Mouse (Mus musculus): Measurements from ENCODE around the gene Olfr945. TPM values are rescaled to one million over a fixed set of nuclear protein-coding genes. Genes with fewer than 3 reads are reported as not detected.

Olfr945 gene
- not detected in 2 replicates for polyA plus RNA-seq (2012; rRNA removed)

DNA sequence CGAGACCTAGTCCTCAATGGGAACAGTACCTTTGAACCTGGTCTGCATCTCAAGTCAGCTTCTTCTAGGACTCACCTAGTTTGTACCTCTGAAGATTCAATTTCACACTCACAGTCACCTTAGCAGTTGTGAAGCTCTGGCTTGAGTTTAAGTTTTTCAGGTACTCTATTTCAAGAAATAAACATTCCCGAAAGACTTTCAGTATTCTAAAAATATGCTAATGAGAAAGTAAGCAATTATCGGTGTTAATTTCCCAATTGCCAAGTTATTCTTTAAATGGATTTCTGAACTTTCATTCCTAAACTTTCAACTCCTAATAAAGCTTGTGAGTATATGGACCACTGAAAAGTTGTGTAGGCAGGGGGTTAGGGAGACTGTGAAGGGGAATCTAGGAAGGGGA lies at the start of gene Olfr945:
Gene Olfr945, minus strand, starts transcription at position 101 of the 400 bp plus-strand sequence.
- no peak for TF ChIP-seq POLR2A (IDR thresholded peaks at IDR 0.05; ENCODE audit: control insufficient read depth, extremely low read depth, insufficient read depth, low read length, poor library complexity)
- TF ChIP-seq CTCF (IDR thresholded peaks at IDR 0.05; ENCODE audit: borderline replicate concordance, control insufficient read depth, extremely low read depth, insufficient read depth, low read length, poor library complexity), result no peak
- H3K36me3 ChIP-seq (ENCODE audit: control insufficient read depth, insufficient read depth, low read length), result no peaks in the 10 kb centered on the region
- H3K4me1 ChIP-seq (replicated peaks; ENCODE audit: control insufficient read depth, insufficient read depth, low read length), result no peaks in the 10 kb centered on the region
- H3K27ac ChIP-seq (ENCODE audit: control insufficient read depth, insufficient read depth, low read length), result no peak within 1 kb of the TSS
- DNase-seq, result no peak
- H3K27me3 ChIP-seq (ENCODE audit: control insufficient read depth, insufficient read depth, low read length), result no peaks in the 10 kb centered on the region
- WGBS, result 90% methylated on average over 3 of the region's 3 CpGs
- no peak within 1 kb of the TSS for H3K4me3 ChIP-seq (ENCODE audit: control insufficient read depth, insufficient read depth, low read length)

DNA sequence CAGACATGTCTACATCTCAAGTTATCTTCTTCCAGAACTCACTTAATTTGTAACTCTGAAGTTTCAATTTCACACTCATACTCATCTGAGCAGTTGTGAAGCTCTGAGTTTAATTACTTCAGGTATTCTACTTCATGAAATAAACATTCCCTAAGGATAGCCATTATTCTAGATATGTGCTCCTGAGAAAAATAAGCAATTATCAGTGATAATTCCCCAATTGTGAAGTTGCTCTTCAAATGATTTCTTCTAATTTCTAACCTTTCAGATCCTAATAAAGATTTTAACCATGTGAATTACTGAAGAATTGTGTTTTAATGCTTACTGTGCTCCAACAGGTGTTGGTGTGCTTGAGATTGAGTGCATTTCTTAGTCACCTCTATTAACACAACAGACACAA lies 49.3 kb upstream of the Olfr945 start, which contains the start of gene Olfr948:
Gene Olfr948, minus strand, starts transcription at position 101 of the 400 bp plus-strand sequence.
- Histone ChIP-seq H3K4me3 (ENCODE audit: control insufficient read depth, insufficient read depth, low read length) (no peak within 1 kb of the TSS), H3K27ac (ENCODE audit: control insufficient read depth, insufficient read depth, low read length) (no peak within 1 kb of the TSS), H3K27me3 (ENCODE audit: control insufficient read depth, insufficient read depth, low read length) (no peaks in the 10 kb centered on the region), H3K4me1 (replicated peaks; ENCODE audit: control insufficient read depth, insufficient read depth, low read length) (no peaks in the 10 kb centered on the region), H3K36me3 (ENCODE audit: control insufficient read depth, insufficient read depth, low read length) (no peaks in the 10 kb centered on the region)
- no peak for TF ChIP-seq POLR2A (IDR thresholded peaks at IDR 0.05; ENCODE audit: control insufficient read depth, extremely low read depth, insufficient read depth, low read length, poor library complexity)
- TF ChIP-seq CTCF (IDR thresholded peaks at IDR 0.05; ENCODE audit: borderline replicate concordance, control insufficient read depth, extremely low read depth, insufficient read depth, low read length, poor library complexity), result no peak
- DNase-seq, result no peak

- Histone ChIP-seq H3K27ac (ENCODE audit: control insufficient read depth, insufficient read depth, low read length) (no peak overlapping the region), H3K4me3 (ENCODE audit: control insufficient read depth, insufficient read depth, low read length) (no peak overlapping the region), H3K27me3 (ENCODE audit: control insufficient read depth, insufficient read depth, low read length) (no peaks in the 10 kb centered on the region), H3K36me3 (ENCODE audit: control insufficient read depth, insufficient read depth, low read length) (no peaks in the 10 kb centered on the region), H3K4me1 (replicated peaks; ENCODE audit: control insufficient read depth, insufficient read depth, low read length) (no peaks in the 10 kb centered on the region)
- WGBS, result 84% methylated on average over 2 of the region's 2 CpGs
- DNase-seq, result no peak
- TF ChIP-seq CTCF (IDR thresholded peaks at IDR 0.05; ENCODE audit: borderline replicate concordance, control insufficient read depth, extremely low read depth, insufficient read depth, low read length, poor library complexity) (no peak), POLR2A (IDR thresholded peaks at IDR 0.05; ENCODE audit: control insufficient read depth, extremely low read depth, insufficient read depth, low read length, poor library complexity) (no peak)
These were observed 10.5 kb upstream of the Olfr945 start for GRCm38 (mm10) chr9:39287136-39287535.

GRCm38 (mm10) chr9:39249894-39250293 lies 26.7 kb downstream of the Olfr945 start, which contains the start of gene Olfr1537:
TSS of gene Olfr1537 (minus strand) at chr9:39249994.
- Histone ChIP-seq H3K27ac (ENCODE audit: control insufficient read depth, insufficient read depth, low read length) (no peak within 1 kb of the TSS), H3K4me1 (replicated peaks; ENCODE audit: control insufficient read depth, insufficient read depth, low read length) (no peaks in the 10 kb centered on the region), H3K27me3 (ENCODE audit: control insufficient read depth, insufficient read depth, low read length) (no peaks in the 10 kb centered on the region), H3K36me3 (ENCODE audit: control insufficient read depth, insufficient read depth, low read length) (no peaks in the 10 kb centered on the region), H3K4me3 (ENCODE audit: control insufficient read depth, insufficient read depth, low read length) (no peak within 1 kb of the TSS)
- no peak for TF ChIP-seq POLR2A (IDR thresholded peaks at IDR 0.05; ENCODE audit: control insufficient read depth, extremely low read depth, insufficient read depth, low read length, poor library complexity)
- TF ChIP-seq CTCF (IDR thresholded peaks at IDR 0.05; ENCODE audit: borderline replicate concordance, control insufficient read depth, extremely low read depth, insufficient read depth, low read length, poor library complexity), result no peak
- DNase-seq, result no peak
- WGBS, result 93% methylated on average over 1 of the region's 1 CpGs

Other genes starting within 250 kb of the Olfr945 start
- gene Olfr937, start 211.9 kb downstream of the Olfr945 start, polyA plus RNA-seq (2012; rRNA removed), result not detected in 2 replicates
- gene Olfr938, start 197.9 kb downstream of the Olfr945 start, polyA plus RNA-seq (2012; rRNA removed), result not detected in 2 replicates
- not detected in 2 replicates for gene Olfr27, start 148.7 kb downstream of the Olfr945 start, polyA plus RNA-seq (2012; rRNA removed)
- gene Olfr943, start 110.5 kb downstream of the Olfr945 start, polyA plus RNA-seq (2012; rRNA removed), result not detected in 2 replicates
- gene Olfr944, start 74.9 kb downstream of the Olfr945 start, polyA plus RNA-seq (2012; rRNA removed), result not detected in 2 replicates
- gene Olfr1537, start 26.8 kb downstream of the Olfr945 start, polyA plus RNA-seq (2012; rRNA removed), result not detected in 2 replicates
- not detected in 2 replicates for gene Olfr948, start 49.2 kb upstream of the Olfr945 start, polyA plus RNA-seq (2012; rRNA removed)
- gene Olfr951, start 110.6 kb upstream of the Olfr945 start, polyA plus RNA-seq (2012; rRNA removed), result not detected in 2 replicates
- gene Olfr952, start 150.3 kb upstream of the Olfr945 start, polyA plus RNA-seq (2012; rRNA removed), result not detected in 2 replicates
- not detected in 2 replicates for gene Olfr954, start 179.9 kb upstream of the Olfr945 start, polyA plus RNA-seq (2012; rRNA removed)
- not detected in 2 replicates for gene Olfr955, start 195.1 kb upstream of the Olfr945 start, polyA plus RNA-seq (2012; rRNA removed)
- gene Olfr44, start 217.2 kb upstream of the Olfr945 start, polyA plus RNA-seq (2012; rRNA removed), result not detected in 2 replicates
- gene Olfr957, start 239.0 kb upstream of the Olfr945 start, polyA plus RNA-seq (2012; rRNA removed), result not detected in 2 replicates

Data from thymus, adult 2 months (tissue).